Mouse (Mus musculus): ENCODE measurements at regions not wholly inside any gene's neighbourhood (a gene's known extent, or its start where the extent isn't known, plus 50 kb on each side); places are given as distances from the start of the nearest gene placed in this dataset.
A peak's percentile ranks its signal among the peaks of the same experiment; 100 is the strongest.

DNA sequence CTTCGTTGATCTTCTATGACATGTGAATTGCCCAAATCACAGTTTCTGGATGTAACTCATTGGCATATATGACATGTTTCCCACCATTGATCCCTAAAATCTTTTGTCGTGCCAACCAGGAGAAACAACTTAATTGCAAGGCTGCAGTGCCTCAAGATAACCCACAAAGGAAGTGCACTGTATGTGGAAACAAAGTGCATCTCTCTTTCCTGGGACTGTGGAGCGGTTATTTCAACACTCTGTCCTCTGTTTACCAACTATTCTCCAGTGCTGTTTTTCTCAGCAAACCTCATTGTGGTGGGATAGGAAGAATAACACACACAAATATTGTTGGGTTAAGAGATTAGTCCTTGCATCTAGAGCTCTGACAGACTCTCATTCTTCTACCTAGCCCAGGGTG, 119.8 kb upstream of the Ankrd55 start:
- 94% methylated on average over 3 of the region's 3 CpGs for WGBS
- ATAC-seq, result no peak
- peaks cover 20% of the 10 kb centered on the region for H3K4me1 ChIP-seq
- no peaks in the 10 kb centered on the region for H3K36me3 ChIP-seq (ENCODE audit: poor library complexity, severe bottlenecking)
- no peaks in the 10 kb centered on the region for H3K9me3 ChIP-seq (replicated peaks)
- no peak overlapping the region for H3K27ac ChIP-seq
- no peak overlapping the region for H3K9ac ChIP-seq
- no peak overlapping the region for H3K4me2 ChIP-seq
- no peak overlapping the region for H3K4me3 ChIP-seq
- H3K27me3 ChIP-seq, result 0 out of 2 replicates have a peak, but pooled peaks cover 12% of the 10 kb centered on the region

GRCm38 (mm10) chr13:112170872-112171271, 117.4 kb upstream of the Ankrd55 start:
- 94% methylated on average over 3 of the region's 3 CpGs for WGBS
- 0 out of 2 replicates have a peak, but pooled peaks cover 12% of the 10 kb centered on the region for H3K27me3 ChIP-seq
- H3K9me3 ChIP-seq (replicated peaks), result no peaks in the 10 kb centered on the region
- no peak overlapping the region for H3K27ac ChIP-seq
- H3K4me1 ChIP-seq, result peaks cover 12% of the 10 kb centered on the region
- H3K36me3 ChIP-seq (ENCODE audit: poor library complexity, severe bottlenecking), result no peaks in the 10 kb centered on the region
- H3K9ac ChIP-seq, result no peak overlapping the region
- no peak overlapping the region for H3K4me2 ChIP-seq
- no peak for ATAC-seq
- no peak overlapping the region for H3K4me3 ChIP-seq

DNA sequence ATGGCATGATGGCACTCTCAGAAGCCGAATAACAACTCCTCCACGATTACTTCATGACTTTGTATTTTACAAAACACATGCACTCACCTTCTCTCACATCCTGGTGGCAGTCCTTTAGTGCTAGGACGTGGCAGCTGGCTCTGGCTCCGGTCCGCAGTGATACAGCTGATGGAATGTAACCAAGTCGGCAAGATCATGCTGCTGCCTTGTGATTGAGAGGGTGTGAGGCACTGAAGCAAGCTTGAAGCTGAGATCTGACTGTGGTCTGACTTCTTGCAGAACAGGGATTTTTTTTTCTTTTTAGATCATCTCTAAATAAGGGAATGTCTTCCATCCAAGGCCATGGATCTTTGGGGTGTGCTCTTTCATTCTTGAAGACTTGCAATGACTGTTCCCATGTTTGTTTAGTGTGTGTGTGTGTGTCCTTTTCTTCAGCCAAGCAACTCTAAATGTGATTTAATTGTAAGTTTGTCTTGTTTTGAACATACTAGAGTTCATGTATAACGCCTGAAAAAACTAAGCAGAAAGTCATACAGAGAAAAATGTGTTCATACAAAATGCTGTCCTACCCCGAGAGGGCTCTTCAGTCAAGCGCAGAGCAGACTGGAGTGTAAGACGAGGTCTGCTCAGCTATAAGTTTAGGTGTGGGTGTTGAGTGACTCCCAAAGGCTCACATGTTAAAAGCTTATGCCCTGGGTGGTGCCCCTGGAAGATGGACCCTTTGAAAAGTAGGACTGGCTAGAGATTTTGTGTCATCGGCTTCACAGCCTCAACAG, 116.1 kb upstream of the Ankrd55 start:
- Histone ChIP-seq H3K4me1 (no peaks in the 10 kb centered on the region), H3K27me3 (0 out of 2 replicates have a peak, but pooled peaks cover 12% of the 10 kb centered on the region), H3K4me3 (no peak overlapping the region), H3K27ac (no peak overlapping the region), H3K9me3 (replicated peaks) (no peaks in the 10 kb centered on the region), H3K9ac (no peak overlapping the region), H3K36me3 (ENCODE audit: poor library complexity, severe bottlenecking) (no peaks in the 10 kb centered on the region), H3K4me2 (no peak overlapping the region)
- no peak for ATAC-seq
- 87% methylated on average over 11 of the region's 11 CpGs for WGBS

GRCm38 (mm10) chr13:112173973-112174372, 114.3 kb upstream of the Ankrd55 start:
- H3K27me3 ChIP-seq, result 0 out of 2 replicates have a peak, but pooled peaks cover under 1% of the 10 kb centered on the region
- no peaks in the 10 kb centered on the region for H3K4me1 ChIP-seq
- no peaks in the 10 kb centered on the region for H3K9me3 ChIP-seq (replicated peaks)
- no peak overlapping the region for H3K9ac ChIP-seq
- no peaks in the 10 kb centered on the region for H3K36me3 ChIP-seq (ENCODE audit: poor library complexity, severe bottlenecking)
- H3K4me2 ChIP-seq, result no peak overlapping the region
- WGBS, result 84% methylated on average over 8 of the region's 8 CpGs
- no peak for ATAC-seq
- no peak overlapping the region for H3K4me3 ChIP-seq
- no peak overlapping the region for H3K27ac ChIP-seq

DNA sequence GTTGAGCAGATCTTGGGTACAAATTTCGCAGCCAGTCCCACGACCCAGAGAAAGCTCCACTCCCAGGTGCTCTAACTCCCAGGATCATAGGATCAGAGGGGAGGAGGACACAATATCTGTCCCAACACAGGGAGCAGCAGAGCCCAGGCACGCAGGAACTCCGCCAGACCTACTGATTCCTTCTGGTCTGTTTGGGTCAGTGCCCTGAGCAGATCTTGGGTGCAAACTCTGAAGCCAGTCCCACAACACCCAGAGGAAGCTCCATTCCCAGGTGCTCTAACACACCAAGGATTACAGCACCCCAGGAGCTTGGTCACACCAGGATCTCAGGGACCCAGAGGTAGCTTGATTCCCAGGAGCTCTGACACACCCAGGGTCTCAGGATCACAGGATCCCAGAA, 110.2 kb upstream of the Ankrd55 start:
- Histone ChIP-seq H3K27ac (no peak overlapping the region), H3K27me3 (no peaks in the 10 kb centered on the region), H3K4me2 (no peak overlapping the region), H3K36me3 (ENCODE audit: poor library complexity, severe bottlenecking) (no peaks in the 10 kb centered on the region), H3K4me3 (no peak overlapping the region), H3K9ac (no peak overlapping the region), H3K4me1 (no peaks in the 10 kb centered on the region), H3K9me3 (replicated peaks) (no peaks in the 10 kb centered on the region)
- WGBS, result 96% methylated on average over 4 of the region's 4 CpGs
- ATAC-seq, result no peak

DNA sequence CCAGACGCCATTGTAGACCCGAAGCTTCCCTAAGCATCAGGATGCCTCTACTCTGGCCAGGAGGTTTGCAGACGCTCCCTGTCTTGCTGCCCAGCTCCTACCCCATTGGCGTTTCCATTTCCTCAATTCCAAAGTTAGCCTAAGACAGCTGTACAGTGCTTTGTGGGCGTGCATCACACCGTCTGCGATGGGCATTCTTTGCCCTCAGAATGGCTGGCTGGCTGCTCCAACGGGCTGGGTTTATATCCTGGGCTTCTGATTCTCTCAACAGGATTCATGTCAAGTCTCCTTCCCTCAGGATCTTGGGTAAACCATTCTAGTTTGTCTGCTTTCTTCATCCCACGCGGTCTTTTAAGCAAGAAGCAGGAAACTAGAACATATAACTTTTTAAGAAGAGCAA, 104.3 kb upstream of the Ankrd55 start:
- no peaks in the 10 kb centered on the region for H3K36me3 ChIP-seq (ENCODE audit: poor library complexity, severe bottlenecking)
- H3K9ac ChIP-seq, result no peak overlapping the region
- H3K27ac ChIP-seq, result no peak overlapping the region
- H3K27me3 ChIP-seq, result no peaks in the 10 kb centered on the region
- ATAC-seq, result no peak
- H3K4me3 ChIP-seq, result no peak overlapping the region
- H3K4me2 ChIP-seq, result no peak overlapping the region
- H3K9me3 ChIP-seq (replicated peaks), result no peaks in the 10 kb centered on the region
- WGBS, result 97% methylated on average over 10 of the region's 10 CpGs
- H3K4me1 ChIP-seq, result no peaks in the 10 kb centered on the region

GRCm38 (mm10) chr13:112185116-112185515, 103.1 kb upstream of the Ankrd55 start:
- H3K36me3 ChIP-seq (ENCODE audit: poor library complexity, severe bottlenecking), result no peaks in the 10 kb centered on the region
- ATAC-seq, result no peak
- no peaks in the 10 kb centered on the region for H3K27me3 ChIP-seq
- H3K27ac ChIP-seq, result no peak overlapping the region
- H3K4me3 ChIP-seq, result no peak overlapping the region
- H3K9me3 ChIP-seq (replicated peaks), result no peaks in the 10 kb centered on the region
- H3K9ac ChIP-seq, result no peak overlapping the region
- no peaks in the 10 kb centered on the region for H3K4me1 ChIP-seq
- WGBS, result 41% methylated on average over 11 of the region's 12 CpGs
- no peak overlapping the region for H3K4me2 ChIP-seq

GRCm38 (mm10) chr13:112187226-112187625, 101.0 kb upstream of the Ankrd55 start:
- Histone ChIP-seq H3K9ac (no peak overlapping the region), H3K27me3 (no peaks in the 10 kb centered on the region), H3K36me3 (ENCODE audit: poor library complexity, severe bottlenecking) (no peaks in the 10 kb centered on the region), H3K4me3 (no peak overlapping the region), H3K9me3 (replicated peaks) (no peaks in the 10 kb centered on the region), H3K4me2 (no peak overlapping the region), H3K27ac (no peak overlapping the region), H3K4me1 (no peaks in the 10 kb centered on the region)
- 68% methylated on average over 3 of the region's 3 CpGs for WGBS
- peak; percentile 87; the same call in 1 of the 2 replicates for ATAC-seq

DNA sequence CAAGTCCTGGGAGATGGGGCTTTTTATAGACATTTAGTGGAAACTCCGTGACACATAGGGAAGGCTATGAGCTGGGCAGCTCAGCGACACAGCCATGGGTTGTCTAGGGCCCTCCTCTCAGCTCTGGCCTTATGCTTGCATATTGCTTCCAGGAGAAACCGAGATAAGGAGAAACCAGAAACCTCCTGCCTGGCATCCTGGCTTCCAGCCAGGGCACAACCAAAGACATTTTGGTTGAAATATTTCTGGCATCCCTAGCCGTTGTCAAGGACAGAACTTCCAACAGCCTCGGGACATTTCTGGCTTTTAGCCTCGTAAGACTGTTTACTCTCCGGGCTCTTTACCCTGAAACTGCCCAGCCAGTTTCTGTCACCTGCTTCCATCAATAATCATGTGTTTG, 99.9 kb upstream of the Ankrd55 start:
- H3K4me1 ChIP-seq, result no peaks in the 10 kb centered on the region
- no peak overlapping the region for H3K9ac ChIP-seq
- H3K4me3 ChIP-seq, result no peak overlapping the region
- no peaks in the 10 kb centered on the region for H3K36me3 ChIP-seq (ENCODE audit: poor library complexity, severe bottlenecking)
- H3K27me3 ChIP-seq, result no peaks in the 10 kb centered on the region
- ATAC-seq, result no peak
- H3K4me2 ChIP-seq, result no peak overlapping the region
- H3K27ac ChIP-seq, result no peak overlapping the region
- no peaks in the 10 kb centered on the region for H3K9me3 ChIP-seq (replicated peaks)
- 86% methylated on average over 7 of the region's 7 CpGs for WGBS

- WGBS, result 95% methylated on average over 18 of the region's 18 CpGs
- no peak for ATAC-seq
- Histone ChIP-seq H3K4me3 (no peak overlapping the region), H3K4me2 (no peak overlapping the region), H3K27ac (no peak overlapping the region), H3K9me3 (replicated peaks) (no peaks in the 10 kb centered on the region), H3K36me3 (ENCODE audit: poor library complexity, severe bottlenecking) (no peaks in the 10 kb centered on the region), H3K27me3 (no peaks in the 10 kb centered on the region), H3K4me1 (no peaks in the 10 kb centered on the region), H3K9ac (no peak overlapping the region)
Observed at GRCm38 (mm10) chr13:112188741-112189476, 99.3 kb upstream of the Ankrd55 start.

DNA sequence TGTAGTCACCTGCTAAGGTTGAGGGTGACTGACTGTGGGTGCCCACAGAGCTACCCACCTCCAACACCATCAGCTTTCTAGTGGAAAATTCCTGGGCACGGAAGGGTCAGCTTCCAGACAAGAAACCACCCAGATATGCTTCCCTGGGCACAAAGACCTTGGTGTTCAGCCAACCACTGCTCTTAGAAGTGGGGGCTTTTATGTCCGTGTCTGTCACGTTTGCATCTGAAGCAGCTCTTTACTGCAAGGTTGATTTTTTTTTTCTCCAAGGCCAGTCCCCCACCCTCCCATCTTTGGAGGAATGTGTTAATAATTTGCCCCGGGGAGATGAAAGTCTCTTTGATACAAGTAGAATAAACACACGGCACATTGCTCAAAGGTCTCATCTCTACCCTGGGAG, 98.6 kb upstream of the Ankrd55 start:
- Histone ChIP-seq H3K9ac (no peak overlapping the region), H3K4me2 (no peak overlapping the region), H3K9me3 (replicated peaks) (no peaks in the 10 kb centered on the region), H3K4me3 (no peak overlapping the region), H3K27ac (no peak overlapping the region), H3K36me3 (ENCODE audit: poor library complexity, severe bottlenecking) (no peaks in the 10 kb centered on the region), H3K27me3 (no peaks in the 10 kb centered on the region), H3K4me1 (no peaks in the 10 kb centered on the region)
- no peak for ATAC-seq
- WGBS, result 64% methylated on average over 5 of the region's 5 CpGs

DNA sequence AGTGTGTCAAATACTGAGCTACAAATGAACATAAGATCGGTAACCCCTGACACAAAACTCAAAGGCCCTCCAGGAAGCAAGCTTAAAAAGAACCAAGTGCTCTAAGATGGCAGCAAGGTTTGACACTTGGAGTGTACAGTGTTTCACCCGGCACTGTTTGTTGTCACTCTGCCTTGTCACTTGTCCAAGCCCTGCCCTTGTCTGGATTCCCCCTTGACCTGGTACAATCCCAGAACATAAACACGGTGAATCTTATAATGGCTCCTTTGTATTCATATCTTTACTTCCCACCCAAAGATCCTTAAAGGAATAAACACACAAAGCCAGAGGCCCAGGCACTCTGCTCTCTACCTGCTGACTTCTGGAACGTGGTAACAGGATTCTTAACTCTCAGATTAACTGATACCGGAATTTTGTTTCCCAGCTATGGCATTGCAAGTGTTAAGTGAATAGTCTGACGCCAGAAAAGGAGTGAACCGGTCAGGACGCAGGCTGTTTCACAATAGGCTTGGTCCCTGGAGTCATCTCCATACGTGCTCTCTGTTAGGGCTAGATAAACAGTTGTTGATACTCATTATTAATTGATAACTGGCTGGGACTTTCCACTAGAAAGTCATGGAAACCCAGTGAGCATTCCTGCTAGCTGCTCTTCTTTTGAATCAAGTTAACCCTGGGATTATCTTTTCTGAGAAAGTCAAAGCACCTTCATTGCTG, 95.9 kb upstream of the Ankrd55 start:
- H3K4me1 ChIP-seq, result no peaks in the 10 kb centered on the region
- H3K9ac ChIP-seq, result no peak overlapping the region
- no peak for ATAC-seq
- H3K36me3 ChIP-seq (ENCODE audit: poor library complexity, severe bottlenecking), result no peaks in the 10 kb centered on the region
- H3K9me3 ChIP-seq (replicated peaks), result no peaks in the 10 kb centered on the region
- no peak overlapping the region for H3K27ac ChIP-seq
- no peak overlapping the region for H3K4me2 ChIP-seq
- 49% methylated on average over 9 of the region's 9 CpGs for WGBS
- H3K27me3 ChIP-seq, result no peaks in the 10 kb centered on the region
- H3K4me3 ChIP-seq, result no peak overlapping the region
